Mouse (Mus musculus): Measurements from ENCODE around the gene Ebp. TPM values are rescaled to one million over a fixed set of nuclear protein-coding genes. Genes with fewer than 3 reads are reported as not detected.

Ebp gene
- total RNA-seq, 2 experiments from 2014 or later, result 8.4 to 9.0 TPM

DNA sequence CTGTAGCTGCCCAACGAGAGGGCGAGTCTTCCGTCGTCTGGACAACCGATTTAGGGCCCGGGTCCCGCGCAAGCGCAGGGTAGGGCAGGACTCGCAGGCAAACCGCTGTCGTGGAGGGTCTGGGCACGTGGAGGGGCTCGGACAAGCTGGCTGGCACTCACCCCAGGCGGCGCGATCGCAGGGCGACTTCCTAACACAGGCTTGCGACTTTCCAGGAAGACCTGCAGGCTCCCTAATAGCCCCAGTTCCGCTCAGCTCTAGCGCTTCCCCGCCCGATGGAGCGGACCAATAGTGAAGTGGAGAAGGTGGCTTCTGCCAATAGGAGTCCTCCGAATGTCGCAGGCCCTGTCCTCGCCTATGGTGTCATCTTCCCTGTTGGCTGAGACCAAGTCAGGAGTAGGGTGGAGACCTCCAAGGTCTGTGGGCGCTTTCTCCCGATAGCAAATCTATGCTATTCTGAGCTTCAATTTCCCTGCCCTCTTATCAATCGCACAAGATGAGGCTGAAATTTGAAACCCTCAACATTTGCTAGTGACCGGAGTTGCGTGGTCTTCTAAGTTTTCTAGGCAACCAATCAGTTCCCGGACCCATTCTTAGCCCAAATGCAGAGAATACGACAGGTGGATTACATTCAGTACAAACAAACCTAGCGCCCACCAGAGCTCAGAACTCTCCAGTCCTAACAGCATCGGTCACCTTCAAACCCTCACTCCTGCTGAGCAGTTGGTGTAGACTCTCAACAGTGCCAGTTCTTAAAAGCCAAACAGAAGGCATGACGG, 483 bp downstream of the Ebp start:
- DNase-seq, result peak; percentile 60 to 66
- intact Hi-C loops (cut with DNase I), result no loop called here

DNA sequence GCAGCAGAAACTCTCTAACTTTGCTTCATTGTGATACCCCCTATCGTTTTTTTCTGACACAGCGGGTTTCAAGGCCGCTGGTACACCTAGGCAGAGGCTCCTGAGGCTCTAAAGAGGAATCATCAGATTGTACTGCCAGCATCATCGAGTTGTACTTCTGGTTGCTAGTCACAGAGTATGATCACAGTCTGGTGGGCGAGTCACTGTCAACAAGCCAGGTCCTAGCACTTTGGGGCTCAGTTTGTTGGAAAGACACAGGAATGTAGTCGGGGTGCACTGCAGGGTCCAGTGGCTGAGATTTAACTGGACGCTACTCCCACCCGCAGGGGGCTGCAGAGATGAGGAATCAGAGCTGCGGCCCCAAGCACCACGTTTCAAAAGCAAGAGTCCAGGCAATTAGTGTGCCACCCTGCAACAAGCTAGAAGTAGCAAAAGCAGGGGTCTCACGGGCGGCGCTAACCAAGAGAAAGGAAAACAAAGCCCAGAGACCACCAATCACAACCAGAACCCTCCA, 1.1 kb downstream of the Ebp start:
- intact Hi-C loops (cut with DNase I), result no loop called here
- no peak for DNase-seq

DNA sequence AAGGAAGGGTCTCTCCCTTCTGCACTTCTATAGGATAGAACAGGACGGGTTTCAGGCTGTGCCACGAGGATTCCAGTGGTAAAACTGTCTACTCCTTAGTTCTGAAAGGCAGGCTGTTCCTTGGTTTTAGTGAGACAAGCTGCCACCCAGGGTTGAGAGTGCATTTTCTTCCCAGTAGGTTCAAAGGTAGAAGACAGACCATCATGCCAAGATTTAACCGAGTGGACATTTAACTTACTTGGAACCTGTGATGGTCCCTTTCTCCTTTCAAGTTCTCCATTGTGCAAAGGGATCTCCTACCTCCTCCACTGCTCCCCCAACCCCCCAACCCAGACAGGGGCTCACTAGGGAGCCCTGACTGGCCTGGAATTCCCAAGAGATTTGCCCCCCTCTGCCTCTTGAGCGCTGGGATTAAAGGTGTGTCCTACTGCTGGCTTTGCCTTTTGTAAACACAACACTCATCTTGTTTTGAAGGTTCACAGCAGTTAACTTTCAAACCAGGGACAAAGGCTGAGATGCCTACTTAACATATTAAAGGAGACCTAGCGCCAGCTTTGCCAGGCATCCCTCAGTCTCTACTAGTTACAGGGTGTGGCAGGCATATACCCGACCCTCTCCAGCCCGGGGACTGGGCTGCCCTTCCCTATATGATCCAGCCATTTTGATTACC, 10.3 kb downstream of the Ebp start:
- intact Hi-C loops (cut with DNase I), result no loop called here
- DNase-seq, result no peak

DNA sequence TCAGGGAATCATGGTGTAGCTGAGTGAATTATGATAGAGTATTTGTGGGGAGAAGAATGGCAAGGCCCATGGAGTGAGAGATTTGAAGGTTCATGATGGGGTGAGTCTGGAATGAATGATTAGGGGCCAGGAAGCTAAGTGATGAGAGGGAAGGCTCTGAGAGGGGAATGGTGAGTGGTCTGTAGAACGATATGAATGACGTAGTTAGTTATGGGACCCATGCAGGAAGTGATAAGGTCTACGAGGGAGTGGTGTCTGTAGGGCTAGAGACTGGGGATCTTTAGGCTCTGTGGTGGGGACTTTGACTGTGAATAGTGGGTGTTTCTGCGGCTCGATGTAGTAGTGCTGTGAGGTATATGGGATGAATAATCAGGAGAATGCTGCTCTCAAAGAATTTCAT, 13.7 kb downstream of the Ebp start:
- DNase-seq, result no peak
- intact Hi-C loops (cut with DNase I), result no loop called here

DNA sequence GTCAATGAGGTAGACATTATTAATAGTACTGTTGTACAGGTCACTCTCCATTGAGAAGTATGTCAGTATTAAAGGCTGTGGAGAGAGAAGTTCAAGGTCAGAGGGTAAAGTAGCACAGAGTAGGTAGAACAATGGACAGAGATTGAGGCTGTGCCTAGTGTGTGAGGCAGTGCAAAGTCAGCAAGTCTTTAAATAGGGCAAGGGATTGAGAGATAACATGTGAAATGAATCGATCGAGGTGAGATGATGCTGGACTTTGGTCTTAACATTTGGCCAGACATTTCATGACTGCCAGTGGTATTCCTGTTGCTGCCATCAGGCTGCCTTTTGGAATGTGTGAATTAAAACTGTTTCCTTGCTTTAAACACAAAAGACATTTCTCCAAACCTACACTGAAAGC, 14.4 kb downstream of the Ebp start:
- intact Hi-C loops (cut with DNase I), result no loop called here

DNA sequence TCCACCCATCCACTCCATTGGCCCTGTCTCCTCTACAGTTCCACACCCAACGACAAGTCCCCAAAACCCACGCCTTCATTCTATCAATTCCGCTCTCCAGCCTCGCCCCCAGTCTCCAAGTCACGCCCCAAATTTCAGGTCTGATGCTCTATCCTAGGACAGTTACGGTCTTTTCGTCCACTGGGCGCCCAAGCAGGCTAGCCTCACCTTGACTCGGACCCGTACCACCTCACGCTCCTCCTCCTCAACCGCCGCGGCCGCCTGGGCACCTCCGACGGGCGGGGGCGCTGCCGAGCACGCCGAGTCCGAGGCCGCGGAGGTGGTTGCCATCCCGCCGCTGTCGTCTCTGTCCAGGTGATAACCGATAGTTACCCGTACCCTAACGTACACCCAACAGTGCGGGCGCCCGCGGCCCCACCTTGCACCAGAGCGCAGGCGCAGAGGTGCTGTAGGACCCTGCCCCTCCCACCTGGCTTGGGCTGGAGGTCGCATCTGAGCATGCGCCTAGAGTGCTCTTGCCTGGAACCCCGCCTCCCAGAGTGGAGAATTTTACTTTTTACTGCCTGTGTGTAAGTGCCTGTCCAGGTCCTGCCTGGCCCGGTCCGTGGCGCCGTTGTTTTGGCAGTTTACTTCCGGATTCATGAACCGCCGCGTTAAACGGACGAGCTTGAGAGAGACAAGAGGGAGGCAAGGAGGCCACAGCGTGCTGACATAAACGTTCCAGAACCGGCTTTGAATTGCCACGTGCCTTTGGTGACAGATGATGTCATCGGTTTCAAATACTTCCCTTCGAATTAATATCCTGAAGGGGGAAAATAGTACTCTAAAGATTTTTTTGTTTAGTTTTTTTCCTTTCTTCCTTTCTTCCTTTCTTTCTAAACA, 17.6 kb downstream of the Ebp start, which contains the start of gene Tbc1d25:
Gene Tbc1d25 (minus strand): TSS at position 678 of the 882 bp plus-strand sequence.
- intact Hi-C loops (cut with DNase I), result no loop called here
- DNase-seq, result peak; percentile 79 to 80

More for the DNA sequence above, 14.4 kb downstream of the Ebp start:
- no peak for DNase-seq

DNA sequence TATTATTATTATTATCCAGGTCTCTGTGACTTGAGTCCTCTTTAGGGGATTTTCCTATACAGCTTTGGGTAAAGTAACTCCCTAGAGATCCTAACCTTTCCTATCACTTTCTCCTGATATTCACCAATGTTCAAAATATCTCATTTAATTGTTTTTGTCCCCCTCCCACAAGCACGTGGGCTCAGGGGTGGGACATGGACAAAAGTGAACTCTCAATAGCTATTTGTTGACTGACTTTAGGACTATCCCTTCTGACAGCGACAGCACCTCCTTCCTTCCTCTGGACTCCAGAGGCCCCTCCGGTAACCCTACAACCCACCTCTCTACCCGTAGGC, 18.2 kb downstream of the Ebp start:
- DNase-seq, result no peak
- intact Hi-C loops (cut with DNase I), result no loop called here

DNA sequence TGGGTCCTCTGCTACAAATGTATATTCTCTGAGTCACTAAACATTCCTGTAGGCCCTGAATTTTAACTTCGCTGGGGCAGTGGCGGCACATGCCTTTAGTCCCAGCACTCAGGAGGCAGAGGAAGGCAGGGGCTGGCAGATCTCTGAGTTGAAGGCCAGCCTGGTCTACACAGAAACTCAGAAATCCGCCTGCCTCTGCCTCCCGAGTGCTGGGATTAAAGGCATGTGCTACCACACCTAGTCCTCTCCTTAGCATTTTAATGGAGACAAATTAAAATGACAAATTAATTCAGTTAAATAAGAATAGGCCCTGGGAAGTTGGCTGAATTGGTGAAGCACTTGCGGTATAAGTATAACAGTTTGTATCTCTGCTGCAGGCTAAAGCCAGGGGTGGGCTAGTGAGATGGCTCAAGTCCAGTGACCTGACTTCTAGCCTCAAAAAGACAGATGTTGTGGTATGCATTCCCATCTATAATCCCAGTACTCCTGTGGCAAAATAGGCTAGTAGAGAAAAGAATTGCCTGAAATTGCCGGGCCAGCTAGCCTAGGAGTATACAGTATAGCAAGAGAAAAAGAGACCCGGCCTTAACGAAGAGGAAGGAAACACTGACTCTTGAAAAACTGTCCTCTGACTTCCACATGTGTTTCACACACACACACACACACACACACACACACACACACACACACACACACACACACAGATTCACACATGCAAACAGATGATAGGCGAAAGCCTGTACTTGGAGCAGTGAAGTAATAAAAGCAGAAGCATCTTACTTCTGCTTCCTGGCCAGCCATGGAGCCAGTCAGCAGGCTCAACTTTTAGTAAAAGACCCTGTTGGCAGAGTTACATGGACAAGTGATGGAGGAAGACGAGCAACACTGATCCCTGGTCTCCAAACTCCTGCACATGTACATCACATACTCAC, 25.3 kb downstream of the Ebp start:
- no peak for DNase-seq
- intact Hi-C loops (cut with DNase I), result no loop called here

DNA sequence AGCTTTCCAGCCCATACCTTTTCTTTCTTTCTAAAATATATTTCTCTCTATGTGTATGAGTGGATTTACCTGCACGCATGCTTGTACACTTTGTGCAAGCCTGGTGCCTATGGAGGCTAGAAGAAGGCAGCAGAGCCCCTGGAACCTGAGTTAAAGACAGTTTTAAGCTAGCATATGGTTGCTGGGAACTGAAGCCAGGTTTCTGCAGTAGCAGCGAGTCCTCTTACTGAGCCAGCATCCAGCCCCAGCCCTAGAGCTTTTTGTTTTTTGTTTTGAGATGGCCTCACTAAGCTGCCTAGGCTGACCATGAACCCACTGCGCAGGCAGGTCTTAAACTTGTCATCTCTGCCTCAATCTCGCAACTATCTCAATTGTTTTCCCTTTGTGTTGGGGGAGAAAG, 28.8 kb downstream of the Ebp start:
- intact Hi-C loops (cut with DNase I), result no loop called here
- no peak for DNase-seq

DNA sequence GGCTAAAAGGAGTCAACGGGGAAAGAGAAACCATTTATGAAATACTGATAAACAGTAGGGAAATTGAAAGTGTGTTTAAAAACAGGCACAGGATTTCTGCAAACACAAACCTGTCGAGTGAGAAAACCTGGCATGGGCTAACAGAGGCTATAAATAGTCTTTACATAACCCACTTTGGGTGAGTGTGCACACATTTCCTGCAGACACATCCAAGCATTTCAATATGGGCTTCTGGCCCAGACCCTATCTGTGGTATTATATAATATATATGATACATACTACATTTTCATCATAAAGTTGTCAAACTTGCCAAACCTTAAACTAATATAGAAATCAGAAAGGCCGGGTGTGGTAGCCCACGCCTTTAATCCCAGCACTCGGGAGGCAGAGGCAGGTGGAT, 30.2 kb downstream of the Ebp start:
- intact Hi-C loops (cut with DNase I), result no loop called here
- no peak for DNase-seq

DNA sequence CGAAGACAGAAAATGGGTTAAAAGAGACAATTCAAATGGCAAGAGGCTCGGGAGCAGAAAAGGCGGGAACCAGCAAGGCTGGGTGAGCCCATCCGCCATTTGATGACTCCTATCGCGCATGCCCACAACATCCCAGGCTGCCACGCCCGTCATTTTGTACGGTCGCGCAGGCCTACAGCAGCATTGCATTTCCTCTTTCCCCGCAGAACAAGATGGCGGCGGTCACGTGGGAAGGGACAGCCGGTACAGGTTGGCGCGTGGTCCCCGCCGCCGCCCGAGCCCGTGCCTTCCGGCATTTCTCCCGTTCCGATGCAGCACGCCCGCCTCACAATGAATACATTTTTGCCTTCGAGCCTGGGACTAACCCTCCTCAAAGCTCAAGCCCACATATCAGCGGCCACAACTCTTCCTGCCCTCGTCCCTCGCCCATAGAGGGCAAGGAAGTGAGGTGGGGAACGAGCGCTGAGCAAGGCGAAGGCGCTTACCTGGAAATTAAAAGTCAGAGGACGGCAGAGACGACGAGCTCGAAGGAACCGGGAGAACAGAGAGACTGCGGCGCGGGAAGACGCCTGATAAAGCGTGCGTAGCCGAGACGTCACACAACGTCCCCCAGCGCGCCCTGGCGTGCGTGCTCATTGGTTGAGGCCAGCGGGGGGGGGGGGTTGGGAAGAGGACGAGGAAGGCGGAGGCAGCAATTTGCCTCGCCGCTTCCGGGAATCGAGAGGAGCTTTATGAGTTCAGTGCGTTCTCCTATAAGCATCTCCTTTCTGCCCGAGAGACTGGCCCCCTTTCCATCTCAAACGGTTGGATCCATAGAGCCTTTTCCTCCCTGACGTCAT, 47.9 kb downstream of the Ebp start, which contains the start of gene Rbm3:
Gene Rbm3 (minus strand): TSS at position 728 of the 839 bp plus-strand sequence.
- intact Hi-C loops (cut with DNase I), result loop anchor here (10.0 kb wide), 1 partner anchor 99 kb away; no protein-coding TSS in a partner anchor
- DNase-seq, result peak; percentile 69 to 76

DNA sequence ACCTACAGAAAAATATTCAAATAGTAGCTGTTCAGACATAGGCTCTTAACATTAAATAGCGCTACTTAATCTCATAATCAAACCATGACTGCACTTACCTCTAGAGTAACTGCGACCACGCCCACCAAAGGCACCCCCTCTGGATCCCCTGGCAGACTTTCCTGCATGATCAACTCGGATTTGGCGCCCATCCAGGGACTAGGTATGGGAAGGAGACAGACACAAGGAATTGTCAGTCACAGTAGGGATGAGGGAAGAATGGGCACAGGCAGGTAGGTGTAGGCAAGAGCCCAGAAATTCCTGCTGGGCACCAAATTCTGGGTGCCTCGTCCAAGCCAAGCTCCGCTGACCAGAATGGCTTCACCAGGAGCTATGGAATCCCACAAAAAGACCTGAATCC, 49.6 kb downstream of the Ebp start:
- no peak for DNase-seq
- intact Hi-C loops (cut with DNase I), result loop anchor here (10.0 kb wide), 1 partner anchor 101 kb away; no protein-coding TSS in a partner anchor

DNA sequence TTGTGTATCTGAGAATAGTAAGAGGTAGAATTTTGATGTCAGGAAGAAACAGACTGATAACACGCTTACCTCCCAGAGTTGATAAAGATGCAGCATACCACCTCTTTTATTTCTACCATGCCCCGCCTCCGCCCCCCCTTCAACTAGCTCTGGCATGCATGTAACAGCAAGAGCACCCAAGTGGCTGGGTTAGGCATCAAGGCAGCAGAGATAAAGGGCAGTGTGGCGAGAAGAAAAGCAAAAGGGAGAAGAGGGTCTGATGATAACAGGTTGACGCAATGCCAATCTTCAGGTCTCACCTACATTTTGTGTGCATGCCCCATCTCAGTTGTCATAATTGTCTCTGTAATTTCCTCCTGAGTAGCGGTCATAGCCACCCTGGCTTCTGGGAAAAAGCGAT, 50.4 kb downstream of the Ebp start:
- no peak for DNase-seq
- intact Hi-C loops (cut with DNase I), result loop anchor here (10.0 kb wide), 1 partner anchor 102 kb away; no protein-coding TSS in a partner anchor

DNA sequence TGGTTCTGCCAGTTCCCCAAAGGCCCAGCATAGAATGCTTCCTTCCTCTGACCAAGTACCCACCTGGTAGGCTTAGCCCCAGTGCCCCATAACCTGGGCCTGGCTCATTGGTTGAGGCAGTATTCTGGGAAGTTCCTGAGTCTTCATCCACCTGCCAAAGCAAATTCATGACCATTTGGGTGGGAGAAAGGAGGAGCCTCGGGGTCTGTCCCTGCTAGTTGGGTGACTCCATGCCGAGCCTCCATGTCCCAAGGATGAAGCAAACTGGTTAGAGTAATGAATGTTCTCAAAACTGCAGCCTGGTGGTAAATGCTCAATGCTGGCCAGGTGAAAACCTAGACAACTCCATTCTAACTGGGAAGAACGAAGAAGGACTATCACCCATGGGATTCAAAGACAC, 52.3 kb downstream of the Ebp start:
- intact Hi-C loops (cut with DNase I), result loop anchor here (10.0 kb wide), 1 partner anchor 104 kb away; no protein-coding TSS in a partner anchor
- DNase-seq, result no peak

DNA sequence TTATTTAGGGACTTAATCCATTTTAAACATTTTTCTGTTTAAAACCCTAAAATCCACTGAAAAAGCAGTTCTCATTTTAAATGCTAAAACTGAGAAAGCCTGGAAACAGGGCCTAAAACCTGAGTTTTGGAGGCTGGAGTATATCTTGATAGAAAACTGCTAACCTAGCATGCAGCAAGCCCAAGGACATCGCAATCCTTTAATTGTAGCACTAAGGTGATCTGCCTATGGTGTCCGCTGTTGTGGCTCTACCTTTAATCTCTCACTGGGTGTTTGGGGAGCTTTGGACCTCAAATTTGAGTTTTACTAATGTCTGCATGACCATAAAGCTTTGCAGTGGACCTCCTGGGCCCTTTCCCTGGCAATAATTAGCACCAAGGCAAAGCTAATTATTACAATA, 52.9 kb downstream of the Ebp start:
- intact Hi-C loops (cut with DNase I), result loop anchor here (10.0 kb wide), 1 partner anchor 104 kb away; no protein-coding TSS in a partner anchor

DNA sequence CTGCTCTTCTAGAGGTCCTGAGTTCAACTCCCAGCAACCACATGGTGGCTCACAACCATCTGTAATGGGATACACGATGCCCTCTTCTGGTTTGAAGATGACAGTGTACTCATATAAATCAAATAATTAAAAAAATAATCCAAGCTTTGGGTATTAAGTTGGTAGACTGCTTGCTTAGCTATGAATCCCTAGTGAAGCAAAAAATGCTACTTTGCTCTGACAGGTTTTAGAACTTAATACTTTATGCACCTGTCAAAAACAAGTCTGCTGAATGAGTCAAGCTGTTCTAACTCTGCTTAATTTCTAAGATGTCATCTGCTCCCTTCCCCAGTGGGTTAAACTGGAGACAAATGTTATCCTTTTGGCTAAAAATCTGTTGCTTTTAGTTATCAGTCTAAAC, 53.8 kb downstream of the Ebp start:
- DNase-seq, result no peak
- intact Hi-C loops (cut with DNase I), result no loop called here

More for the DNA sequence above, 52.9 kb downstream of the Ebp start:
- no peak for DNase-seq

DNA sequence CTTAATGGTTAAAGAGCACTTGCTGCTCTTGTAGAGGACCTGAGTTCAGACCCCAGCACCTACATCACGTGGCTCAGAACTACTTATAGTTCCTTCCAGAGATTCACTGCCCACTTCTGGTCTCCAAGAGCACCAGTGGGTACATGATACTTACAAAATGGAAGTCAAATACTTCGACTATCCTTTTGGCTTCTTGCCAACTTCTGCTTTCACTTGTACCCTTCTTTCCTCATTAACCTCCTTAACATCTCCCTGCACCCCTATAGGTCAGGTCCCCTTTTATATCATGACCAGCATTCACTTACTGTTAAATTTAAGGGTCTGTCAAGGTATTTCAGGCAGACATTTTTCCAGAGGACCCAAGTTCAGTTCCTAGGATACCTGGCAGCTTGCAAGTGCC, 57.4 kb downstream of the Ebp start:
- no peak for DNase-seq

More for the DNA sequence above, 57.4 kb downstream of the Ebp start:
- intact Hi-C loops (cut with DNase I), result no loop called here

All from gastrocnemius, postnatal 36 days (tissue).